Mouse (Mus musculus) liver, embryonic 14.5 days (tissue): ENCODE measurements around the gene Crlf3.

Experiments
- CTCF ChIP-seq: IDR thresholded peaks from 2 replicates; pipeline ENCODE4 v1.5.1; 2016; ENCODE audit warnings: antibody characterized with exemption, low read depth, control low read depth
- EP300 ChIP-seq: IDR thresholded peaks from 2 replicates; pipeline ENCODE4 v1.6.1; 2016; ENCODE audit warnings: antibody characterized with exemption, low read depth

- TF ChIP-seq CTCF (no peak), EP300 (peak; percentile 87; the same call in 1 of the 2 replicates)
These were observed at the start of gene Crlf3 for GRCm38 (mm10) chr11:80080826-80081728.
